Mouse (Mus musculus) intestine, embryonic 16.5 days (tissue): ENCODE measurements around the gene Fars2. TPM values are rescaled to one million over a fixed set of nuclear protein-coding genes. Genes with fewer than 3 reads are reported as not detected.
A peak's percentile ranks its signal among the peaks of the same experiment; 100 is the strongest.

Experiments used
- ATAC-seq: fragments of 200-750 bp; cut with Nextera tagmentation; 2 replicates; pipeline ENCODE4 v1.8.0; 2017; ENCODE audit warnings: moderate TSS enrichment, moderate library complexity
- H3K27ac ChIP-seq: fragments of 300-500 bp; sonication (generic); 2 replicates; pipeline ENCODE4 v1.5.1; 2014; ENCODE audit warnings: mild to moderate bottlenecking, low read length
- H3K27me3 ChIP-seq: fragments of 300-500 bp; sonication (generic); replicated peaks from 2 replicates; pipeline ENCODE4 v1.6.1; 2014; ENCODE audit warnings: low read length, control low read depth, mixed read lengths; ENCODE audit not compliant: control insufficient read depth, insufficient read depth
- H3K36me3 ChIP-seq: fragments of 300-500 bp; sonication (generic); 2 replicates; pipeline ENCODE4 v1.6.1; 2014; ENCODE audit warnings: low read length, control low read depth; ENCODE audit not compliant: control insufficient read depth, insufficient read depth
- H3K4me1 ChIP-seq: fragments of 300-500 bp; sonication (generic); 2 replicates; pipeline ENCODE4 v1.6.1; 2014; ENCODE audit warnings: low read length, control low read depth, mixed read lengths; ENCODE audit not compliant: control insufficient read depth, insufficient read depth
- H3K4me2 ChIP-seq: fragments of 300-500 bp; sonication (generic); 2 replicates; pipeline ENCODE4 v1.6.1; 2014; ENCODE audit warnings: low read depth, low read length, control low read depth
- H3K4me3 ChIP-seq: fragments of 300-500 bp; sonication (generic); 2 replicates; pipeline ENCODE4 v1.5.1; 2014; ENCODE audit warnings: mild to moderate bottlenecking, low read length
- H3K9ac ChIP-seq: fragments of 300-500 bp; sonication (generic); 2 replicates; pipeline ENCODE4 v1.6.1; 2014; ENCODE audit warnings: low read depth, low read length
- H3K9me3 ChIP-seq: fragments of 300-500 bp; sonication (generic); 2 replicates; pipeline ENCODE4 v1.6.1; 2016; ENCODE audit warnings: low read length, control low read depth; ENCODE audit not compliant: control insufficient read depth
- WGBS: fragments of 180-500 bp; shearing (Covaris S2); extraction: QIAGEN DNeasy Blood & Tissue Kit; methylation state at CpG from one replicate; pipeline ENCODE4 v1.1.7; 2014; 5-methylcytosine and 5-hydroxymethylcytosine counted together
- polyA plus RNA-seq: library from polyadenylated mRNA; unstranded; fragments of >200 nt; fragmentation: Nextera tagmentation; extraction: Ambion mirVana; gene quantifications from 2 replicates; pipeline ENCODE4 v1.2.1, GENCODE M21; 2015

Gene Fars2
- polyA plus RNA-seq, 1 experiment from 2014 or later = 48.2 TPM

DNA sequence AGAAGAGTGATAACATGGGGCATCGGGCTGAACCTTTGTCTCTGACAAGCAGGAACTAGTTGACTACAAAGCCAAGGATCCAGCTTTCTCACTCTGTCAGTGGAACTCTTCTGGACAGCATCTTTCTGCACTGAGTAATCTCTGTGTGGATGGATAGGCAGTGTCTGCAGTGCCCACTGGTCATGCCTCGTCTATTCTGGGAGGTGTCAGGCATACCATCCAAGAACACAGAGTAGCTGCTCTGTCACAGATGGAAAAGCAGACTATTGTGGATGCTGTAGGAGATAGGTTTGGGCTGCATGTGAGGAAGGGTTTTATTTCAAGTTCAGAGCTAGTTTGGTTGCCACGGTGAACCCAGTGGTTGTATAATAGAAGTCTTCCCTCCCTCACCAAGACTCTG lies 414.7 kb downstream of the Fars2 start:
- no peak overlapping the region for H3K27ac ChIP-seq
- H3K27me3 ChIP-seq = no peaks in the 10 kb centered on the region
- H3K4me1 ChIP-seq = peaks cover 3% of the 10 kb centered on the region; the same call in 1 of the 2 replicates
- no peaks in the 10 kb centered on the region for H3K36me3 ChIP-seq
- no peak overlapping the region for H3K4me2 ChIP-seq
- no peak overlapping the region for H3K9ac ChIP-seq
- ATAC-seq = no peak
- H3K4me3 ChIP-seq = no peak overlapping the region
- H3K9me3 ChIP-seq = no peaks in the 10 kb centered on the region
- 74% methylated on average over 3 of the region's 3 CpGs for WGBS

DNA sequence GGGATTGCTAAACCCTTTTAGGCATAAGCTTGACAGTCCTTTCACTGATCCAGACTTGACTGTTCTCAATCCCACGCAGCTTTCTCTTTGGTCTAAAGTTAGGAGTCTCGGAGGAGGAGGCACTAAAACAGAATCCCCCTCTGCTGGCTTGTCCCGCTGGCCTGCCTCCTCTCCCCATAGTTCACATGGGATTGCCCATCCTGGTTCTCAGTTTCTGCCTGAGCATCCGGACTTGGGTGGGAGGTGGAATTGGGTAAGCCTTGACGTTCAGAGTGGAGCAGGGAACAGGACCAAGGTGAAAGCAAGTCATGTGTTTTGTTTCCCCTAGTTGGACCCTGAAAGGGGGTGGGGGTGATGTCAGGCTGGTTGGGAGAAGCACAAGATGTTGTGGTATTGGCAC lies 415.9 kb downstream of the Fars2 start:
- WGBS = 91% methylated on average over 5 of the region's 5 CpGs
- Histone ChIP-seq H3K9ac (no peak overlapping the region), H3K27me3 (no peaks in the 10 kb centered on the region), H3K4me2 (no peak overlapping the region), H3K36me3 (no peaks in the 10 kb centered on the region), H3K4me3 (no peak overlapping the region), H3K27ac (no peak overlapping the region), H3K9me3 (no peaks in the 10 kb centered on the region), H3K4me1 (peaks cover 3% of the 10 kb centered on the region; the same call in 1 of the 2 replicates)
- no peak for ATAC-seq

DNA sequence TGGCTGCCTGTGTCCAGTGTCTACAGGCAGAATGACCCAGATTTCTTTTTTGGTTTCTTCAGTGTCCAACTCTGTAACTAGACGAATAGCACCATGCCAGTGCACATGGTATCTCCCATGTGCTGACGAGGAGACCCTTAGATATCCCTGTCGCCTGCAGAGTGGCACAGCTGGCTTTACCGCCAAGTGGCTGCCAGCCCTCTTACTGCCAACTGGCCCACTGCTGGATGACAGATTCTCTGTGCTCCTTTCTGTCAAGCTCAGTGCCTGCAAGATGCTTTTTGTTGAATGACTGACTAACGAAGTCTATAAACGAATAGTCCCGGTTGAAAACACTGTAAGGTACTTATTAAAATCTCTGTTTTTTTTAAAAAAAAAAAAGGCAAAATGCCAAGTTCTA lies 416.3 kb downstream of the Fars2 start:
- Histone ChIP-seq H3K9me3 (no peaks in the 10 kb centered on the region), H3K36me3 (no peaks in the 10 kb centered on the region), H3K27me3 (no peaks in the 10 kb centered on the region), H3K27ac (no peak overlapping the region), H3K9ac (no peak overlapping the region), H3K4me2 (no peak overlapping the region), H3K4me1 (peaks cover 3% of the 10 kb centered on the region; the same call in 1 of the 2 replicates), H3K4me3 (no peak overlapping the region)
- 82% methylated on average over 7 of the region's 7 CpGs for WGBS
- ATAC-seq = no peak

DNA sequence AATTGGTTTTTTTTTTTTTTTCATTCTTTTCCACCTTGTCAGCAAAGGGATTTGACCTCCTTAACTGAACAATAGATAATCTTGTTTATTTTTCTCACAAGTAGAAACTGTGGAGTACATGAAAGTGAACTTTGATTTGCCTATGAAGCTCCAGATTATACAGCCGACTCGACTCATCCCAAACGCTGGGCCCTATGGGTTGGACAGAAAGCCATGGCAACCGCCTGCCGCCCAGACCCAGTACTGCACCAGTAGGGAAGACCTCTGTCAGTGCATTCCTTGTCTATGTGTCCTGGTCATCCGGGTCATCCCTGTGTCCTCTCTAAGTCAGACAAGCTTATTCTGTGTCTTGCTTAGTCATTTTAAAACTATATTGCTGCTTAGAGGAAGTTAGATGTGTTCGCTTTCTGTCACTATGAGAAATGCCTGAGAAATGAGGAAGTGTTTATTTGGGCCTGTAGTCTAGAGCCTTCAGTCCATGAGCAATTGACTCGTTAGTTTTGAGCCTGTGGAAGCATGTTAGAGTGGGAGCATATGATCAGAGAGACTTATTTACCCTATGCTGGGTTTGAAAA lies 416.8 kb downstream of the Fars2 start:
- peak; percentile 60 for ATAC-seq
- Histone ChIP-seq H3K9me3 (no peaks in the 10 kb centered on the region), H3K4me3 (no peak overlapping the region), H3K4me2 (no peak overlapping the region), H3K27ac (no peak overlapping the region), H3K36me3 (no peaks in the 10 kb centered on the region), H3K27me3 (no peaks in the 10 kb centered on the region), H3K4me1 (peaks cover 3% of the 10 kb centered on the region; the same call in 1 of the 2 replicates), H3K9ac (no peak overlapping the region)
- 61% methylated on average over 8 of the region's 8 CpGs for WGBS

DNA sequence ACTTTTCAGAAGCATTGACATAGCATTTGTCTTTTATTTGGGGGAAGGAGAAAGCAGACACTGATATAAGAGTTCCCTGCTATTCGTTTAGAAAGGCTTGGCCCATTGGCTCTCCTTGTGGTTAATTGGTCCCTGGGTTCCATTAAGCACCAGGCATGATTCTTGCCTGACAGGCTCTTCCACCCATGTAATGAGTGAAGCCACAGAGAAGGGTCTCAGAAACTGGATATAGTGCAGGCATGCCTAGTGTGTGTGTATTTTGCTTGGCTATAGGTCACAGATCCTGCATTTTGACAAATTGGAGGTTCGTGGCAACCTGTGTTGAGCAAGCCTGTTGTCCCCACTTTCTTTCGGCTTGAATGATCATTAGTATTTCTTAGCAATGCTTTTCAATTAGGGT lies 420.4 kb downstream of the Fars2 start:
- no peak overlapping the region for H3K27ac ChIP-seq
- H3K4me2 ChIP-seq = no peak overlapping the region
- 69% methylated on average over 3 of the region's 3 CpGs for WGBS
- H3K4me1 ChIP-seq = peaks cover 3% of the 10 kb centered on the region; the same call in 1 of the 2 replicates
- H3K9me3 ChIP-seq = no peaks in the 10 kb centered on the region
- no peak overlapping the region for H3K4me3 ChIP-seq
- no peak overlapping the region for H3K9ac ChIP-seq
- H3K36me3 ChIP-seq = no peaks in the 10 kb centered on the region
- ATAC-seq = no peak
- H3K27me3 ChIP-seq = no peaks in the 10 kb centered on the region

DNA sequence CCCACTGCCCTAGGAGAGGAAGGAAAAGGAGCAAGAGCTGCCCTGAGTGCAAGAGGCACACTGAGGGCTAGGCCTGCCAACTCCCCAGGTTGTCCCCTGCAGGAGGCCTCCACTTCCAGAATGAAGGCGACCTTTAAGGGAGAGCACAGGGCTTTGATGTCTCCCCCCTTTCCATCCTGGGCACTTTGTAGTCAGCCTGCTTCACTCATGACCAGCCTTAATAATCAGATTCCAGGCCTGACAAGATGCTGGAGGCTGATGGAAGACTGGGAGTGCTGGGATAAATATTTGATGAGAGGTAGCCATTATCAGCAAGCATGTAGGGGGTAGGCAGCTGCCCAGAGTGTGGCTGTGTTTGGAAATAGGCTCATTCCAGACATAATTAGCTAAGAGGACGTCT lies 421.2 kb downstream of the Fars2 start:
- Histone ChIP-seq H3K4me3 (no peak overlapping the region), H3K27me3 (no peaks in the 10 kb centered on the region), H3K27ac (no peak overlapping the region), H3K9ac (no peak overlapping the region), H3K4me2 (no peak overlapping the region), H3K4me1 (peaks cover 2% of the 10 kb centered on the region; the same call in 1 of the 2 replicates), H3K36me3 (no peaks in the 10 kb centered on the region), H3K9me3 (no peaks in the 10 kb centered on the region)
- ATAC-seq = no peak
- WGBS = 61% methylated on average over 2 of the region's 2 CpGs

DNA sequence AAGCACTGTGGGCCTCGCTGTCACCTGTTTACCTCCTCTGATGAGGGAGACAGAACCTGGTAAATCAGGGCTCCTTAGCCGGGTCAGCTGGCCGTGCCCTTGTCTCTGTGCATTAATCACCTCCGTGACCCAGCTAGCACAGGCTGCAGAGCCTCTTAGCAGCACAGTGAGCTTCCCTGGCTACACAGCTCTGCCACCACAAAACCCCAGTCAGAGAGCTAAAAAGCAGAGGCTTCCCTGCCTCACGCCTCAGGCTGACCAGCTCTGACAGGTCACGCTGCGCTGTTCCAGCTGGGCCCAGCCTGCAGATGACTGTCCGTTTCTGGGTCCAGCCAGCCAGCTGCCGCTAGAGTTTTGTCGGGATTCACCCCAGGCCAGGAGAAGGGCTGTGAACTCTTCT lies 423.0 kb downstream of the Fars2 start:
- no peak overlapping the region for H3K4me3 ChIP-seq
- no peaks in the 10 kb centered on the region for H3K9me3 ChIP-seq
- no peaks in the 10 kb centered on the region for H3K27me3 ChIP-seq
- no peak overlapping the region for H3K9ac ChIP-seq
- ATAC-seq = no peak
- no peaks in the 10 kb centered on the region for H3K4me1 ChIP-seq
- 48% methylated on average over 10 of the region's 10 CpGs for WGBS
- no peak overlapping the region for H3K27ac ChIP-seq
- H3K36me3 ChIP-seq = no peaks in the 10 kb centered on the region
- H3K4me2 ChIP-seq = no peak overlapping the region

DNA sequence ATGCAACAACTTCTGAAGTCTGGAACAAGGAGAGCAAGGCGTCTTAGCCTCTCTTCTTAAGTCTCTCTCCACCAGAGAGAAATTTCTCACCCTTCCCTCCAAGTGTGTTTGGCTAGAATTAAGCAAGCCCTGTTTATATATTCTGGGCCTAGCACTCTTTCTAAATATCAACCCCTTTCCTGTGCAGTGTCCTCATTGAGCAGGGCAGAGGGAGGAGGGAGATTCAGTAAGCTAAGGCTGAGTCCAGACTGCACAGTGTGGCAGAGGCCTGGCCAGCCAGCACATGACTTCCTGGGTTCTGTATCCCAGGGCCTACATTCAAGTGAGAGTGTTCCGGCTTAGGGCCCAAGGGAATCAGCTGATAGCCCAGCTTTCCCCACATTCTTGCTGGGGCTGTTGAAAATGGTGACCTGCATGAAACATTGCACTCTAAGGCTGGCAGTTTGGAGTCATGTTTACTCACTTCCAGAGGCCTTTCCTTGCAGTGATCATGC lies 424.1 kb downstream of the Fars2 start:
- 64% methylated on average over 2 of the region's 2 CpGs for WGBS

DNA sequence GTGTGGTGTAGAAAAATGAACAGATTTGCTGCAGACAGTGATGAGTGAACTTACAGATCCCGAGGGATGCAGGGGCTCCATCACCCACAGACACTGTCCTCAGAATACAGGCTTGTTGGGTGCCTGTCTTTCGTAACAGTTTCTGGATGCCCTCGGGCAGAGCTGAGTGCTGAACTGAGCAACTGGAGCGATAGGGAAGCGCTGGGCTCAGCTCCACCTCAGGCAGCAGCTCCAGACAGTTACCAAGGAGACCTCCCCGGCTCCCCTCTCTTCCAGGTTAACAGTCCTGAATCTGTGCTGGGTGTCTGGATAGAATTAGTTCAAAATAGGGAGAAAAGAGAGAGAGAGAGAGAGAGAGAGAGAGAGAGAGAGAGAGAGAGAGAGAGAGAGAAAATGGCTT lies 433.5 kb downstream of the Fars2 start:
- H3K36me3 ChIP-seq = no peaks in the 10 kb centered on the region
- H3K4me1 ChIP-seq = no peaks in the 10 kb centered on the region
- no peak for ATAC-seq
- H3K4me3 ChIP-seq = no peak overlapping the region
- WGBS = 55% methylated on average over 6 of the region's 6 CpGs
- H3K27ac ChIP-seq = no peak overlapping the region
- no peak overlapping the region for H3K4me2 ChIP-seq
- H3K9me3 ChIP-seq = no peaks in the 10 kb centered on the region
- no peak overlapping the region for H3K9ac ChIP-seq
- H3K27me3 ChIP-seq = no peaks in the 10 kb centered on the region

More for the DNA sequence above, 424.1 kb downstream of the Fars2 start:
- no peaks in the 10 kb centered on the region for H3K9me3 ChIP-seq
- no peak overlapping the region for H3K27ac ChIP-seq
- no peak overlapping the region for H3K4me2 ChIP-seq
- no peaks in the 10 kb centered on the region for H3K36me3 ChIP-seq
- ATAC-seq = no peak
- no peaks in the 10 kb centered on the region for H3K4me1 ChIP-seq
- no peak overlapping the region for H3K4me3 ChIP-seq
- H3K9ac ChIP-seq = no peak overlapping the region
- no peaks in the 10 kb centered on the region for H3K27me3 ChIP-seq
